Mouse (Mus musculus) midbrain, embryonic 15.5 days (tissue): ENCODE measurements around the gene Edrf1. TPM values are rescaled to one million over a fixed set of nuclear protein-coding genes. Genes with fewer than 3 reads are reported as not detected.
A peak's percentile ranks its signal among the peaks of the same experiment; 100 is the strongest.

Experiments used
- ATAC-seq: fragments of 200-750 bp; cut with Nextera tagmentation; replicated peaks from 2 replicates; pipeline ENCODE4 v1.8.0; 2017; ENCODE audit warnings: moderate TSS enrichment
- H3K27ac ChIP-seq: fragments of 300-500 bp; sonication (generic); 2 replicates; pipeline ENCODE4 v1.5.1; 2015; ENCODE audit warnings: mild to moderate bottlenecking, inconsistent platforms
- H3K27me3 ChIP-seq: fragments of 300-500 bp; sonication (generic); replicated peaks from 2 replicates; pipeline ENCODE4 v1.6.1; 2015; ENCODE audit warnings: inconsistent platforms
- H3K36me3 ChIP-seq: fragments of 300-500 bp; sonication (generic); replicated peaks from 2 replicates; pipeline ENCODE4 v1.6.1; 2015; ENCODE audit warnings: inconsistent platforms
- H3K4me1 ChIP-seq: fragments of 300-500 bp; sonication (generic); 2 replicates; pipeline ENCODE4 v1.6.1; 2015; ENCODE audit warnings: inconsistent platforms
- H3K4me2 ChIP-seq: fragments of 300-500 bp; sonication (generic); 2 replicates; pipeline ENCODE4 v1.6.1; 2015; ENCODE audit warnings: inconsistent platforms, mild to moderate bottlenecking, moderate library complexity
- H3K4me3 ChIP-seq: fragments of 300-500 bp; sonication (generic); 2 replicates; pipeline ENCODE4 v1.5.1; 2015; ENCODE audit warnings: mild to moderate bottlenecking, inconsistent platforms
- H3K9ac ChIP-seq: fragments of 300-500 bp; sonication (generic); 2 replicates; pipeline ENCODE4 v1.6.1; 2015; ENCODE audit warnings: mild to moderate bottlenecking, inconsistent platforms
- H3K9me3 ChIP-seq: fragments of 300-500 bp; sonication (generic); 2 replicates; pipeline ENCODE4 v1.6.1; 2016; ENCODE audit warnings: inconsistent platforms
- WGBS: fragments of 180-500 bp; shearing (Covaris S2); methylation state at CpG from one replicate; pipeline ENCODE4 v1.1.7; 2015; ENCODE audit warnings: mixed read lengths; 5-methylcytosine and 5-hydroxymethylcytosine counted together
- polyA plus RNA-seq: library from polyadenylated mRNA; unstranded; fragments of >200 nt; fragmentation: Nextera tagmentation; extraction: Ambion mirVana; gene quantifications from 2 replicates; pipeline ENCODE4 v1.2.1, GENCODE M21; 2015

Edrf1 gene
- polyA plus RNA-seq, result 20.4 and 20.5 TPM in 2 replicates

GRCm38 (mm10) chr7:133637361-133638305 lies at the start of gene Edrf1:
Gene Edrf1, plus strand, starts transcription at chr7:133637543.
- Histone ChIP-seq H3K4me1 (peaks cover 14% of the 10 kb centered on the region), H3K4me3 (peak within 1 kb of the TSS; percentile 87), H3K4me2 (peak within 1 kb of the TSS; percentile 87), H3K27me3 (no peaks in the 10 kb centered on the region), H3K9me3 (no peaks in the 10 kb centered on the region), H3K27ac (peak within 1 kb of the TSS; percentile 92), H3K36me3 (peaks cover 14% of the 10 kb centered on the region), H3K9ac (peak within 1 kb of the TSS; percentile 94)
- peak; percentile 99 for ATAC-seq
- under 1% methylated on average over 80 of the region's 81 CpGs for WGBS

GRCm38 (mm10) chr7:133591750-133592149 lies 45.6 kb upstream of the Edrf1 start:
- Histone ChIP-seq H3K4me1 (no peaks in the 10 kb centered on the region), H3K9me3 (no peaks in the 10 kb centered on the region), H3K9ac (no peak overlapping the region), H3K27ac (no peak overlapping the region), H3K4me3 (no peak overlapping the region), H3K36me3 (no peaks in the 10 kb centered on the region), H3K27me3 (no peaks in the 10 kb centered on the region), H3K4me2 (no peak overlapping the region)
- 84% methylated on average over 1 of the region's 1 CpGs for WGBS
- no peak for ATAC-seq

GRCm38 (mm10) chr7:133600558-133600957 lies 36.8 kb upstream of the Edrf1 start:
- Histone ChIP-seq H3K27ac (no peak overlapping the region), H3K4me2 (no peak overlapping the region), H3K4me3 (no peak overlapping the region), H3K36me3 (no peaks in the 10 kb centered on the region), H3K9me3 (no peaks in the 10 kb centered on the region), H3K4me1 (no peaks in the 10 kb centered on the region), H3K9ac (no peak overlapping the region), H3K27me3 (no peaks in the 10 kb centered on the region)
- no peak for ATAC-seq
- 33% methylated on average over 1 of the region's 1 CpGs for WGBS

GRCm38 (mm10) chr7:133602058-133602457 lies 35.3 kb upstream of the Edrf1 start, which contains the start of gene Tex36:
Gene Tex36, minus strand, starts transcription at chr7:133602158.
- Histone ChIP-seq H3K4me2 (no peak within 1 kb of the TSS), H3K9ac (no peak within 1 kb of the TSS), H3K9me3 (no peaks in the 10 kb centered on the region), H3K4me1 (peaks cover 1% of the 10 kb centered on the region; the same call in 1 of the 2 replicates), H3K4me3 (no peak within 1 kb of the TSS), H3K36me3 (no peaks in the 10 kb centered on the region), H3K27ac (no peak within 1 kb of the TSS), H3K27me3 (no peaks in the 10 kb centered on the region)
- no peak for ATAC-seq
- WGBS, result 64% methylated on average over 2 of the region's 2 CpGs

- no peak overlapping the region for H3K4me3 ChIP-seq
Measured at GRCm38 (mm10) chr7:133603156-133603555, 34.2 kb upstream of the Edrf1 start.

GRCm38 (mm10) chr7:133604427-133605081 lies 32.8 kb upstream of the Edrf1 start:
- ATAC-seq, result no peak
- 84% methylated on average over 13 of the region's 13 CpGs for WGBS
- no peaks in the 10 kb centered on the region for H3K36me3 ChIP-seq
- H3K4me3 ChIP-seq, result no peak overlapping the region
- H3K27me3 ChIP-seq, result no peaks in the 10 kb centered on the region
- H3K9me3 ChIP-seq, result no peaks in the 10 kb centered on the region
- H3K4me2 ChIP-seq, result no peak overlapping the region
- no peak overlapping the region for H3K27ac ChIP-seq
- H3K9ac ChIP-seq, result no peak overlapping the region
- peaks cover 23% of the 10 kb centered on the region for H3K4me1 ChIP-seq

More at GRCm38 (mm10) chr7:133603156-133603555, 34.2 kb upstream of the Edrf1 start:
- no peaks in the 10 kb centered on the region for H3K9me3 ChIP-seq
- H3K9ac ChIP-seq, result no peak overlapping the region
- no peak for ATAC-seq
- H3K4me2 ChIP-seq, result no peak overlapping the region
- no peaks in the 10 kb centered on the region for H3K36me3 ChIP-seq
- H3K4me1 ChIP-seq, result peaks cover 12% of the 10 kb centered on the region
- no peak overlapping the region for H3K27ac ChIP-seq
- H3K27me3 ChIP-seq, result no peaks in the 10 kb centered on the region
- 81% methylated on average over 2 of the region's 2 CpGs for WGBS

GRCm38 (mm10) chr7:133607331-133607730 lies 30.0 kb upstream of the Edrf1 start:
- H3K27ac ChIP-seq, result no peak overlapping the region
- no peak for ATAC-seq
- no peak overlapping the region for H3K4me2 ChIP-seq
- peaks cover 30% of the 10 kb centered on the region for H3K4me1 ChIP-seq
- H3K36me3 ChIP-seq, result no peaks in the 10 kb centered on the region
- no peaks in the 10 kb centered on the region for H3K9me3 ChIP-seq
- no peak overlapping the region for H3K4me3 ChIP-seq
- no peak overlapping the region for H3K9ac ChIP-seq
- no peaks in the 10 kb centered on the region for H3K27me3 ChIP-seq
- WGBS, result 57% methylated on average over 5 of the region's 5 CpGs

GRCm38 (mm10) chr7:133607883-133608575 lies 29.3 kb upstream of the Edrf1 start:
- no peak overlapping the region for H3K9ac ChIP-seq
- no peak overlapping the region for H3K4me3 ChIP-seq
- H3K9me3 ChIP-seq, result no peaks in the 10 kb centered on the region
- H3K4me2 ChIP-seq, result peak overlapping the region; percentile 32
- H3K27me3 ChIP-seq, result no peaks in the 10 kb centered on the region
- 52% methylated on average over 13 of the region's 13 CpGs for WGBS
- peaks cover 30% of the 10 kb centered on the region for H3K4me1 ChIP-seq
- H3K27ac ChIP-seq, result peak overlapping the region; percentile 39
- peak; percentile 63 for ATAC-seq
- H3K36me3 ChIP-seq, result no peaks in the 10 kb centered on the region

GRCm38 (mm10) chr7:133608631-133609340 lies 28.6 kb upstream of the Edrf1 start:
- Histone ChIP-seq H3K4me3 (no peak overlapping the region), H3K9ac (no peak overlapping the region), H3K9me3 (no peaks in the 10 kb centered on the region), H3K4me1 (peaks cover 30% of the 10 kb centered on the region), H3K27ac (peak overlapping the region; percentile 39), H3K36me3 (no peaks in the 10 kb centered on the region), H3K4me2 (peak overlapping the region; percentile 32), H3K27me3 (no peaks in the 10 kb centered on the region)
- no peak; the same call in 1 of the 2 replicates for ATAC-seq
- 33% methylated on average over 13 of the region's 13 CpGs for WGBS

GRCm38 (mm10) chr7:133609585-133609984 lies 27.8 kb upstream of the Edrf1 start:
- no peak overlapping the region for H3K4me2 ChIP-seq
- H3K27me3 ChIP-seq, result no peaks in the 10 kb centered on the region
- H3K27ac ChIP-seq, result peak overlapping the region; percentile 39
- H3K9me3 ChIP-seq, result no peaks in the 10 kb centered on the region
- no peaks in the 10 kb centered on the region for H3K36me3 ChIP-seq
- no peak for ATAC-seq
- WGBS, result 68% methylated on average over 8 of the region's 8 CpGs
- H3K4me1 ChIP-seq, result peaks cover 30% of the 10 kb centered on the region
- no peak overlapping the region for H3K9ac ChIP-seq
- no peak overlapping the region for H3K4me3 ChIP-seq

- Histone ChIP-seq H3K27me3 (no peaks in the 10 kb centered on the region), H3K4me3 (no peak overlapping the region), H3K36me3 (no peaks in the 10 kb centered on the region), H3K9me3 (no peaks in the 10 kb centered on the region), H3K4me1 (peaks cover 19% of the 10 kb centered on the region), H3K4me2 (no peak overlapping the region), H3K9ac (no peak overlapping the region), H3K27ac (no peak overlapping the region)
- no peak for ATAC-seq
- 77% methylated on average over 2 of the region's 2 CpGs for WGBS
Measured at GRCm38 (mm10) chr7:133612981-133613380, 24.4 kb upstream of the Edrf1 start.
